Mouse (Mus musculus) CH12.LX (cell line): ENCODE results near the gene Dcdc2a. TPM values are rescaled to one million over a fixed set of nuclear protein-coding genes. Genes with fewer than 3 reads are reported as not detected.

Experiments
- DNase-seq: peaks from one replicate; pipeline ENCODE4 v3.0.0-alpha.2; 2013; ENCODE audit errors: extremely low read depth
- H3K27ac ChIP-seq: 2 replicates; pipeline ENCODE4 v1.5.1; 2012; ENCODE audit warnings: low read depth, mild to moderate bottlenecking, control low read depth, moderate library complexity; ENCODE audit not compliant: insufficient read depth
- H3K27me3 ChIP-seq: replicated peaks from 2 replicates; pipeline ENCODE3; 2012; ENCODE audit warnings: inconsistent platforms
- H3K36me3 ChIP-seq, 2 experiments: replicated peaks in 1 of 2; 2 replicates each; pipeline versions ENCODE3 to v1.6.1; 2012; ENCODE audit warnings: inconsistent platforms in 1 of 2, low read length in 1 of 2, mild to moderate bottlenecking in 1 of 2, mixed read lengths in 1 of 2, moderate library complexity in 1 of 2; ENCODE audit not compliant: control insufficient read depth in 1 of 2, insufficient read depth in 1 of 2
- H3K4me1 ChIP-seq, 2 experiments: 2 replicates each; pipeline ENCODE4 v1.6.1; 2012; ENCODE audit warnings: inconsistent platforms in 1 of 2, moderate library complexity in 1 of 2; ENCODE audit not compliant: insufficient read depth in 2 of 2, control insufficient read depth in 1 of 2
- H3K4me2 ChIP-seq: 2 replicates; pipeline ENCODE4 v1.6.1; 2012; ENCODE audit warnings: low read depth, mild to moderate bottlenecking, control low read depth; ENCODE audit not compliant: poor library complexity, insufficient read depth, severe bottlenecking
- H3K4me3 ChIP-seq, 3 experiments: fragments of 150-350 bp in 1 of 3; sonication (generic) in 1 of 3; replicated peaks in 1 of 3; 2 replicates each; pipeline versions ENCODE3 to v1.5.1; 2011 to 2012; ENCODE audit warnings: low read depth in 2 of 3, low read length in 2 of 3, mild to moderate bottlenecking in 2 of 3, moderate library complexity in 2 of 3, control low read depth in 1 of 3, improper control_type of control experiment in 1 of 3, inconsistent platforms in 1 of 3, mixed read lengths in 1 of 3; ENCODE audit not compliant: poor library complexity in 1 of 3
- H3K79me2 ChIP-seq: replicated peaks from 2 replicates; pipeline ENCODE4 v1.6.1; 2012; ENCODE audit warnings: mild to moderate bottlenecking, moderate library complexity; ENCODE audit not compliant: control insufficient read depth, poor library complexity, insufficient read depth, severe bottlenecking; ENCODE audit errors: extremely low read depth
- H3K9ac ChIP-seq: 2 replicates; pipeline ENCODE4 v1.6.1; 2012; ENCODE audit warnings: low read depth, mild to moderate bottlenecking, control low read depth, moderate library complexity; ENCODE audit not compliant: insufficient read depth
- H3K9me3 ChIP-seq: replicated peaks from 2 replicates; pipeline ENCODE3; 2012; ENCODE audit warnings: low read length, inconsistent platforms, mixed read lengths
- CHD2 ChIP-seq: IDR thresholded peaks from 2 replicates; pipeline ENCODE4 v1.6.1; 2011; ENCODE audit warnings: low read length, improper control_type of control experiment
- ELF1 ChIP-seq: IDR thresholded peaks from 2 replicates; pipeline ENCODE4 v1.6.1; 2014; ENCODE audit warnings: low read depth, mild to moderate bottlenecking, inconsistent platforms, low read length, improper control_type of control experiment
- ETS1 ChIP-seq: conservative IDR thresholded peaks from 2 replicates; pipeline ENCODE4 v1.6.1; 2012; ENCODE audit warnings: low read depth, mild to moderate bottlenecking, inconsistent platforms, low read length, improper control_type of control experiment, moderate library complexity
- GABPA ChIP-seq: IDR thresholded peaks from 2 replicates; pipeline ENCODE4 v1.6.1; 2012; ENCODE audit warnings: low read depth, low read length, improper control_type of control experiment, inconsistent platforms; ENCODE audit not compliant: insufficient replicate concordance
- HCFC1 ChIP-seq: IDR thresholded peaks from 2 replicates; pipeline ENCODE4 v1.6.1; 2012; ENCODE audit warnings: low read depth, mild to moderate bottlenecking, inconsistent platforms, low read length, improper control_type of control experiment
- IRF4 ChIP-seq: IDR thresholded peaks from 2 replicates; pipeline ENCODE4 v1.6.1; 2014; ENCODE audit warnings: low read depth, mild to moderate bottlenecking, inconsistent platforms, low read length, improper control_type of control experiment
- JUN ChIP-seq: IDR thresholded peaks from 2 replicates; pipeline ENCODE4 v1.6.1; 2011; ENCODE audit warnings: low read depth, mild to moderate bottlenecking, low read length, improper control_type of control experiment, moderate library complexity; ENCODE audit not compliant: insufficient read depth
- JUND ChIP-seq: conservative IDR thresholded peaks from 2 replicates; pipeline ENCODE4 v1.6.1; 2011; ENCODE audit warnings: low read depth, low read length, improper control_type of control experiment
- MAX ChIP-seq: IDR thresholded peaks from 2 replicates; pipeline ENCODE4 v1.6.1; 2011; ENCODE audit warnings: low read length, improper control_type of control experiment
- MAZ ChIP-seq: IDR thresholded peaks from 2 replicates; pipeline ENCODE4 v1.6.1; 2012; ENCODE audit warnings: low read depth, mild to moderate bottlenecking, inconsistent platforms, low read length, improper control_type of control experiment, moderate library complexity
- MEF2A ChIP-seq: IDR thresholded peaks from 2 replicates; pipeline ENCODE4 v1.6.1; 2014; ENCODE audit warnings: low read depth, mild to moderate bottlenecking, inconsistent platforms, low read length, improper control_type of control experiment, borderline replicate concordance
- MXI1 ChIP-seq: IDR thresholded peaks from 2 replicates; pipeline ENCODE4 v1.6.1; 2011; ENCODE audit warnings: mild to moderate bottlenecking, low read depth, low read length, improper control_type of control experiment
- NRF1 ChIP-seq: IDR thresholded peaks from 2 replicates; pipeline ENCODE4 v1.6.1; 2014; ENCODE audit warnings: low read depth, mild to moderate bottlenecking, inconsistent platforms, low read length, improper control_type of control experiment, moderate library complexity
- PAX5 ChIP-seq: IDR thresholded peaks from 2 replicates; pipeline ENCODE4 v1.6.1; 2012; ENCODE audit warnings: low read length, inconsistent platforms, mixed read lengths
- POLR2A ChIP-seq: IDR thresholded peaks from 2 replicates; pipeline ENCODE4 v1.6.1; 2011; ENCODE audit warnings: low read depth, mild to moderate bottlenecking, improper control_type of control experiment, low read length
- POLR2AphosphoS2 ChIP-seq: IDR thresholded peaks from 2 replicates; pipeline ENCODE4 v1.6.1; 2011; ENCODE audit warnings: low read depth, low read length, improper control_type of control experiment
- SIN3A ChIP-seq: IDR thresholded peaks from 2 replicates; pipeline ENCODE4 v1.6.1; 2012; ENCODE audit warnings: low read length, improper control_type of control experiment, inconsistent platforms
- SMC3 ChIP-seq: IDR thresholded peaks from 2 replicates; pipeline ENCODE4 v1.6.1; 2011; ENCODE audit warnings: low read depth, low read length, improper control_type of control experiment
- UBTF ChIP-seq: IDR thresholded peaks from 2 replicates; pipeline ENCODE4 v1.6.1; 2012; ENCODE audit warnings: low read depth, mild to moderate bottlenecking, inconsistent platforms, low read length, improper control_type of control experiment, moderate library complexity
- USF1 ChIP-seq: IDR thresholded peaks from 2 replicates; pipeline ENCODE4 v1.6.1; 2014; ENCODE audit warnings: low read depth, mild to moderate bottlenecking, inconsistent platforms, low read length, improper control_type of control experiment
- ZKSCAN1 ChIP-seq: IDR thresholded peaks from 2 replicates; pipeline ENCODE4 v1.6.1; 2012; ENCODE audit warnings: low read depth, inconsistent platforms, low read length, improper control_type of control experiment, borderline replicate concordance
- ZNF384 ChIP-seq: IDR thresholded peaks from 2 replicates; pipeline ENCODE4 v1.6.1; 2012; ENCODE audit warnings: low read depth, low read length, improper control_type of control experiment, inconsistent platforms
- dilution Hi-C: fragments of 300-500 bp; cut with MboI; formaldehyde crosslinking; loops from 2 replicates; pipeline ENCODE4 v1.14.3; 2020; ENCODE audit warnings: low sequenced_read_pairs; ENCODE audit not compliant: extremely low pct_unique_long_range_greater_than_20kb, extremely low pct_ligation_motif_present
- in situ Hi-C: fragments of 300-500 bp; cut with MboI; formaldehyde crosslinking; loops from 3 replicates; pipeline ENCODE4 v1.14.3; 2019; ENCODE audit warnings: low sequenced_read_pairs, low pct_ligation_motif_present, low pct_unique_long_range_greater_than_20kb, mixed read lengths
- polyA plus RNA-seq: library from polyadenylated mRNA; unstranded; fragments of >175 nt; gene quantifications from 2 replicates; pipeline ENCODE4 v1.2.1, GENCODE M21; 2012; ENCODE audit warnings: low read depth; ENCODE audit not compliant: insufficient read length
- total RNA-seq, 2 experiments: library from RNA; depleted of rRNA; stranded (reverse); fragments of 300-350 nt in 1 of 2; fragments of >200 nt in 1 of 2; gene quantifications; 2 replicates each; pipeline ENCODE4 v1.2.3; 2012 to 2014

The Dcdc2a gene
- total and polyA plus RNA-seq, 3 experiments, result not detected

- Histone ChIP-seq H3K4me1 (peaks cover 0 to 6% of the 10 kb centered on the region in 2 experiments; a peak in 1 of 4 replicates), H3K9me3 (peaks cover 4% of the 10 kb centered on the region), H3K27me3 (no peaks in the 10 kb centered on the region), H3K36me3 (no peaks in the 10 kb centered on the region), H3K4me2 (no peak overlapping the region), H3K4me3 (no peak overlapping the region), H3K9ac (no peak overlapping the region), H3K79me2 (no peaks in the 10 kb centered on the region), H3K27ac (no peak overlapping the region)
- DNase-seq, result no peak
- TF ChIP-seq NRF1 (no peak), MAX (no peak), ZNF384 (no peak), PAX5 (no peak), POLR2A (no peak), SMC3 (no peak), HCFC1 (no peak), IRF4 (no peak), MXI1 (no peak), ETS1 (no peak), JUN (no peak), GABPA (no peak), ELF1 (no peak), UBTF (no peak)
- in situ Hi-C loops (no loop called here), dilution Hi-C loops (no loop called here)
These were observed 164.5 kb downstream of the Dcdc2a start for GRCm38 (mm10) chr13:25220186-25220787.

GRCm38 (mm10) chr13:25251893-25252292, 196.1 kb downstream of the Dcdc2a start:
- no peaks in the 10 kb centered on the region for H3K27me3 ChIP-seq
- H3K79me2 ChIP-seq, result no peaks in the 10 kb centered on the region
- TF ChIP-seq SIN3A (no peak), JUN (no peak), USF1 (no peak), CHD2 (no peak), SMC3 (no peak), PAX5 (no peak), MEF2A (no peak), POLR2AphosphoS2 (no peak), JUND (no peak), ZNF384 (no peak), ELF1 (no peak), ZKSCAN1 (no peak), MAZ (no peak), UBTF (no peak)
- TF ChIP-seq, all 38 proteins: peak for 0
- Histone ChIP-seq H3K4me3 (no peak overlapping the region), H3K4me2 (no peak overlapping the region), H3K9me3 (no peaks in the 10 kb centered on the region), H3K4me1 (no peaks in the 10 kb centered on the region), H3K9ac (no peak overlapping the region), H3K27ac (no peak overlapping the region), H3K36me3 (no peaks in the 10 kb centered on the region)
- in situ Hi-C loops (no loop called here), dilution Hi-C loops (no loop called here)
- DNase-seq, result no peak
